Mouse (Mus musculus): ENCODE results near the gene Cabp4. TPM values are rescaled to one million over a fixed set of nuclear protein-coding genes. Genes with fewer than 3 reads are reported as not detected.

Cabp4 gene
- polyA plus RNA-seq (2012; ENCODE audit: low replicate concordance) = 2.9 and 3.2 TPM in 2 replicates

DNA sequence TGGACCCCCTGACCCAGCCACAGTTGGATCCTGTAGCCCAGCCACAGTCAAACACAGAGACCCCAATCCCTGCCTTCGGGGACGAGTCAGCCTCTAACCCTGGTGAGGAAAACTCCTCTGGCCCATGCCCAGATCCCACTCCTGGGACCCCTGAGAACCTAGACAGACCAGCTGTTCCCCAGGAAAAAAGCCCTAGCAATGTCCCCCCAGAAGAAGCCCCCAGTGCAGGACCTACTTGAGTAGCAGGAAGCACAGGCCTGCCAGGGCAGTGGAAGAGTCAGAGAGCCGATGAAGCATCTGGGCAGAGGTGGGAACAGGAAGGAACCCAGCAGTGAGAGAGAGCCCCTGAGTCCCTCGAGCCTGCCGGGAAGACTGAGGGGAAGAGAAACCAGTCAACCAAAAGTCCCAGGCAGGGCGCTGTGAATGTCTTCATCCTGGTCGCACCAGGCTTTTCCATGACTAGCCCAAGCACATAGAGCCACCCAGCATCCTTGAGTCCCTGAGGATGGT lies at the start of gene Cabp4:
Cabp4 (minus strand) TSS at position 275 of the 510 bp plus-strand sequence.

GRCm38 (mm10) chr19:4191528-4192250 lies 47.9 kb upstream of the Cabp4 start, which contains the start of gene Ppp1ca:
Gene Ppp1ca (plus strand): TSS chr19:4192065.

GRCm38 (mm10) chr19:4190831-4191334 lies 47.0 kb upstream of the Cabp4 start, which contains the start of gene Tbc1d10c:
Gene Tbc1d10c (minus strand): TSS chr19:4191284.

DNA sequence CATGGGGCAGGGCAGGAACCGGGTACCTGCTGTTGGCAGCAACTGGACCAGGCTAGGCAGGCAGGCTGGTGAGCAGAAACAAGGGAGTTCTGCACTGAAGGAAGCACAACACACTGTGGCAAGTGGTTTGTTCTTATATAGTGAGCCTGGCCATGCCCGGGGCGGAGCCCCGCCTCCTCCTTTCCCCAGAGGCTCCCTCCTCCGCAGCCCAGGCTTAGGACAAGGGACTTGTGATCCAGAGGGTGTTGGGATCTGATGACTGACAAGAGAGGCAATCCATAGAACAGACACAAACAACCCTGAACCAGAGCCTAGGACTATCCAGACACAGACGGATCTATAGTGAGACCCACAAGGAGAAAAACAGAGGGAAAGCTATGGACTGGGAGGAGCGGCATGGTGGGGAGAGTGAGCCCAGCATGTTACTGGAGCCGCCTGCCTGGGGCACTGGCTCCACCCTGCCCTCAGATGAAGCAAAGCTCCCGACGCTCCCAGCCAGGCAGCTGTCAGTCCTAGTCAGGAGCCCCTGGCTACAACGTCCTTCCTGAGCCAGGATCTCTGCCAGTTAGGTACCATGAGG lies 31.6 kb upstream of the Cabp4 start, which contains the start of gene Carns1:
Carns1 (minus strand) TSS at position 112 of the 580 bp plus-strand sequence.

DNA sequence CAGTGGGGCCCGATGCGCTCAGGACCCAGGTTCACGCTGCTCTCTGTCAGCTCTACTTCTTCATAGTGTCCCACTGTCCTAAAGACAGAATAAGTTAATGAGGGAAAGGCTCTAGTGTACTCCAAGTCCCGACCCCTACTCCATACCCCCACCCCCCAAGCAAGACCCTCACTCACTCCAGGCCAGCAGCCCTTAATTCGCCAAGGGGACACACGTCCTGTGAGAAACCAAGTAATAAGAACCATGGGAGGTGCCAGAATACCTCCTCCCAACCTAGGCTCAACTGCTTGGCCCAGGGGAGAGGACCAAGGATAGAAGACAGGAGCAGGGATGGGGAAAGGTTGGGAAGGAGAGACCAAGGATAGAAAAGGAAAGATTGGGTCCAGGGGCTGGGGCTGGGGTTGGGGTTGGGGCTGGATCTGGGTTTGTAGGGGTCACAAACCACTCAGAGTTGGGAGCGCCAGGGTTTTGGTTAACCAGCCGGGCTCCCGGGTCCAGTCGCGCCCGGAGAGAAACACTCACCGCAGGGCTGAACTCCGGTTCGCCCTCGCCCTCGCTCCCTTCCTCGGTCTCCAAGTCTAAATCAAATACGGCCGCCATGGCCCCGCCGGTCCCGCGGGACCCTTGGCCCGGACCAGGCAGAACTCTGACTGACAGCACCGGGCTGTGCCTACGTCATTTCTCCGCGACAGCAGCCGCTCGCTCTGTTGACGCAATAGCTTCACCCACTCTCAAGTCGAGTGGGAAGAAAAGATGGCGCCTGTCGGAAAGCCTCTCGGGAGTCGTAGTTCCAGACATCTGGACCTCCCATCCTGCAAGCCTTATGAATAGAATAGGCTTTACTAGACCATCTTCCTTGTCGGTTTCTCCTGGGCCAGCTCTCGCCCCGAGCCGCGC lies 19.1 kb upstream of the Cabp4 start, which contains the start of gene Rps6kb2:
Rps6kb2 (minus strand) TSS at position 709 of the 897 bp plus-strand sequence.

DNA sequence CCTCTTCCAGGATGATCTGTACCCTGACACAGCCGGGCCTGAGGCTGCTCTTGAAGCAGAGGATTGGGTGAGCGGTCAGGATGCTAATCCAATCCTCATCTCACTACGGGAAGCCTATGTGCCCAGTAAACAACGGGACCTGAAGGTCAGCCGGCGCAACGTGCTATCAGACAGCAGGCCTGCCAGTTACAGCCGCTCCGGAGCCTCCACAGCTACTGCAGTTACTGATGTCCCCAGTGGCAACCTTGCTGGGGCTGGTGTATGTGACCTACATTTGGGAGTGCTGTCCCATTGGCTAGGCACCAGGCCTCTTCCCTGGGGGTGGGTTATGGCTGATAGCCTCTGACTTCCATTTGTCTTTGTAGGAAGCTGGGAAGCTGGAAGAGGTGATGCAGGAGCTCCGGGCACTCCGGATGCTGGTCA lies 9.4 kb upstream of the Cabp4 start, which contains the start of gene Ptprcap:
Ptprcap (plus strand) TSS at position 373 of the 423 bp plus-strand sequence.

DNA sequence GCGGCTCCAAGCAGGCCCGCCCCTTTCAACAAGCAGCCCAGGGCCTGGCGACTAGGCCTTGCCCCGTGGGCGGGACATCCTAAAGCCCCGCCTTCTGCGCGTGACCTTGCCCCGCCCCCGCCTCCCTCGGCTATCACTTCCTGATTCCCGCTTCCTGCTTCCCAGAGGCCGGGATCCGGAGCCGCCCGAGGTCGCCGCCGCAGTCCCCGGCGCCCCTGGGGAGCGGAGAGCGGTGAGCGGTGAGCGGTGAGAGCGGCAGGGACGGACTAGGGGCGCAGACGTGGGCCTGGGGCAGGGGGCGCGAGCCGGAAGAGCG lies 4.6 kb upstream of the Cabp4 start, which contains the start of gene Coro1b:
Coro1b (plus strand) TSS at position 129 of the 316 bp plus-strand sequence.

DNA sequence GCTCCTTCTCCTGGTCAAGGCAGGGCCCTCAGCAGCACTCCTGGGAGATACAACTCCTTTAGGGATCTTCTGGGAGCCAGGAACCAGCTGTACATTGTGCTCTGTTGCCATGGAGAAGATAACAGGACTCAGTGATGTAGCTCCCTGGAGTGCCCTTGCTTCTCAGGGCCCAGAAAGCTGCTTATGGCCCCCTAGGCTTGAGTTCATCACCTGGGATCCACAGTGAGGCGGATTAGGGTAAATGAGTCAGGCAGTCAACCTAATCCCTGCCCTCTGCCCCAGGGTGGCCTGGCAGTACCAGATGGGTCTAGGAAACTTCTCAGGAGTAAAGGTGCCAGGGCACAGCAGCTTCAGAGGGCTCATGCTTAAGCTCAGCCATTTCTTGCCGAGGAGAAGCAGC lies 4.4 kb downstream of the Cabp4 start, which contains the start of gene Gpr152:
Gpr152 (plus strand) TSS at position 342 of the 400 bp plus-strand sequence.

GRCm38 (mm10) chr19:4125741-4126696 lies 17.8 kb downstream of the Cabp4 start, which contains the start of gene Aip:
Gene Aip (minus strand): TSS chr19:4125858.

GRCm38 (mm10) chr19:4099837-4100717 lies 43.8 kb downstream of the Cabp4 start, which contains the start of gene Pitpnm1:
Gene Pitpnm1 (plus strand): TSS chr19:4099998.

GRCm38 (mm10) chr19:4096642-4097440 lies 47.0 kb downstream of the Cabp4 start, which contains the start of gene Cdk2ap2:
Gene Cdk2ap2 (plus strand): TSS chr19:4097182.

Other genes with a start within 250 kb of the Cabp4 start
- gene Tcirg1, start 236.9 kb downstream of the Cabp4 start, polyA plus RNA-seq (2012; ENCODE audit: low replicate concordance) = 168 and 319 TPM in 2 replicates
- gene Ndufs8, start 231.3 kb downstream of the Cabp4 start, polyA plus RNA-seq (2012; ENCODE audit: low replicate concordance) = 14.4 and 178 TPM in 2 replicates
- gene Aldh3b1, start 214.2 kb downstream of the Cabp4 start, polyA plus RNA-seq (2012; ENCODE audit: low replicate concordance) = 12.9 and 17.0 TPM in 2 replicates
- gene Unc93b1, start 208.8 kb downstream of the Cabp4 start, polyA plus RNA-seq (2012; ENCODE audit: low replicate concordance) = 560 and 780 TPM in 2 replicates
- 0.03 TPM in 1 of 2 replicates, not detected in the other for gene Aldh3b3, start 185.4 kb downstream of the Cabp4 start, polyA plus RNA-seq (2012; ENCODE audit: low replicate concordance)
- 0.14 and 1.1 TPM in 2 replicates for gene Aldh3b2, start 171.7 kb downstream of the Cabp4 start, polyA plus RNA-seq (2012; ENCODE audit: low replicate concordance)
- 0.24 and 2.2 TPM in 2 replicates for gene Acy3, start 157.5 kb downstream of the Cabp4 start, polyA plus RNA-seq (2012; ENCODE audit: low replicate concordance)
- not detected in 2 replicates for gene Tbx10, start 151.3 kb downstream of the Cabp4 start, polyA plus RNA-seq (2012; ENCODE audit: low replicate concordance)
- 15.0 and 27.5 TPM in 2 replicates for gene Nudt8, start 143.5 kb downstream of the Cabp4 start, polyA plus RNA-seq (2012; ENCODE audit: low replicate concordance)
- gene Gm49405, start 143.4 kb downstream of the Cabp4 start, polyA plus RNA-seq (2012; ENCODE audit: low replicate concordance) = 6.1 and 8.0 TPM in 2 replicates
- gene Doc2g, start 140.7 kb downstream of the Cabp4 start, polyA plus RNA-seq (2012; ENCODE audit: low replicate concordance) = 8.9 and 23.7 TPM in 2 replicates
- gene Ndufv1, start 131.2 kb downstream of the Cabp4 start, polyA plus RNA-seq (2012; ENCODE audit: low replicate concordance) = 57.0 and 132 TPM in 2 replicates
- gene Gstp1, start 106.0 kb downstream of the Cabp4 start, polyA plus RNA-seq (2012; ENCODE audit: low replicate concordance) = 64.6 and 210 TPM in 2 replicates
- 0.47 and 0.56 TPM in 2 replicates for gene Gstp2, start 98.0 kb downstream of the Cabp4 start, polyA plus RNA-seq (2012; ENCODE audit: low replicate concordance)
- 8.4 and 10.8 TPM in 2 replicates for gene Gstp3, start 84.5 kb downstream of the Cabp4 start, polyA plus RNA-seq (2012; ENCODE audit: low replicate concordance)
- not detected in 2 replicates for gene Cabp2, start 62.5 kb downstream of the Cabp4 start, polyA plus RNA-seq (2012; ENCODE audit: low replicate concordance)
- 251 and 401 TPM in 2 replicates for gene Cdk2ap2, start 46.9 kb downstream of the Cabp4 start, polyA plus RNA-seq (2012; ENCODE audit: low replicate concordance)
- gene Pitpnm1, start 44.0 kb downstream of the Cabp4 start, polyA plus RNA-seq (2012; ENCODE audit: low replicate concordance) = 226 and 266 TPM in 2 replicates
- 166 and 283 TPM in 2 replicates for gene Aip, start 18.2 kb downstream of the Cabp4 start, polyA plus RNA-seq (2012; ENCODE audit: low replicate concordance)
- 0.06 TPM in 1 of 2 replicates, not detected in the other for gene Gpr152, start 4.2 kb downstream of the Cabp4 start, polyA plus RNA-seq (2012; ENCODE audit: low replicate concordance)
- 197 and 258 TPM in 2 replicates for gene Coro1b, start 4.6 kb upstream of the Cabp4 start, polyA plus RNA-seq (2012; ENCODE audit: low replicate concordance)
- gene Ptprcap, start 9.6 kb upstream of the Cabp4 start, polyA plus RNA-seq (2012; ENCODE audit: low replicate concordance) = 1,796 and 2,730 TPM in 2 replicates
- 46.3 and 105 TPM in 2 replicates for gene Rps6kb2, start 19.3 kb upstream of the Cabp4 start, polyA plus RNA-seq (2012; ENCODE audit: low replicate concordance)
- 40.4 and 54.0 TPM in 2 replicates for gene Carns1, start 31.4 kb upstream of the Cabp4 start, polyA plus RNA-seq (2012; ENCODE audit: low replicate concordance)
- 638 and 694 TPM in 2 replicates for gene Tbc1d10c, start 47.3 kb upstream of the Cabp4 start, polyA plus RNA-seq (2012; ENCODE audit: low replicate concordance)
- gene Ppp1ca, start 48.0 kb upstream of the Cabp4 start, polyA plus RNA-seq (2012; ENCODE audit: low replicate concordance) = 456 and 607 TPM in 2 replicates
- gene Rad9a, start 57.6 kb upstream of the Cabp4 start, polyA plus RNA-seq (2012; ENCODE audit: low replicate concordance) = 45.2 and 49.9 TPM in 2 replicates
- 130 and 210 TPM in 2 replicates for gene Clcf1, start 70.2 kb upstream of the Cabp4 start, polyA plus RNA-seq (2012; ENCODE audit: low replicate concordance)
- gene AC109138.7, start 70.3 kb upstream of the Cabp4 start, polyA plus RNA-seq (2012; ENCODE audit: low replicate concordance) = 0.75 and 163 TPM in 2 replicates
- 157 and 158 TPM in 2 replicates for gene Pold4, start 87.9 kb upstream of the Cabp4 start, polyA plus RNA-seq (2012; ENCODE audit: low replicate concordance)
- gene Ssh3, start 125.1 kb upstream of the Cabp4 start, polyA plus RNA-seq (2012; ENCODE audit: low replicate concordance) = 27.8 and 60.7 TPM in 2 replicates
- gene Ankrd13d, start 139.1 kb upstream of the Cabp4 start, polyA plus RNA-seq (2012; ENCODE audit: low replicate concordance) = 25.1 and 46.7 TPM in 2 replicates
- gene Grk2, start 162.2 kb upstream of the Cabp4 start, polyA plus RNA-seq (2012; ENCODE audit: low replicate concordance) = 1,315 and 1,512 TPM in 2 replicates

Data from hematopoietic multipotent progenitor cell, adult 10-12 weeks (in vitro differentiated cells).